ENCODE assay signal across 18 mouse cellular contexts in the genomic region with DNA sequence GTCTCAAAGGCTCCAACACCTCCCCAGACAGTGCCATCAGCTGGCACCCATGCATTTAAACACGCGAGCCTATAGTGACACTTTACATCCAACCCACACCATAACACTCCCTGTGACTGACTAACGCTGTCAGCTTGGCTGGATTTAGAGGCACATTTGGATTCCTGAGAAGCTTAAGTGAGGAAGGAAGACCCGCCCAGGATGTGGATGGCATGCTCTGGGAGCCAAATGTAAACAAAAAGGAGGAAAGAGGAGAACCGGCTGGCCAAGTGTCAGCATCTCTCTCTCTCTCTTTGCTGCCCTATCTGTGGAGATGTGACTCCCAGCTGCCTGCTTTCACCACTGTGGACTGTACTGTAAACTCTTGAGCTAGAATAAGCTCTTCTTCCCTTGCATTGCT. TPM values are rescaled to one million over a fixed set of nuclear protein-coding genes. Genes with fewer than 3 reads are reported as not detected.
DNase-seq lines count a peak whose midpoint lies in the region; ATAC-seq lines count a peak whose summit lies in the region.
"Had no signal": no experiment of that assay in that cellular context is flagged by ENCODE, and none has a peak within 500 bp of the region (broad histone marks: within the 10 kb centered on the region; RNA-seq: fewer than 3 reads in every experiment).

No protein-coding gene starts in this region.

- H3K36me3 ChIP-seq in forebrain, embryonic 13.5 days (ENCODE audit: poor library complexity, severe bottlenecking) = no peaks in the 10 kb centered on the region
- H3K36me3 ChIP-seq: liver, embryonic 12.5 days had no signal

- DNase-seq in heart, adult 11 months = peak; percentile 72
- DNase-seq in heart, adult 18-20 months = no peak
- peak; percentile 54 for DNase-seq in 3T3-L1 (ENCODE audit: low read depth, low spot score)
- peak; percentile 12 for DNase-seq in embryo, embryonic 9.5 days (ENCODE audit: extremely low spot score)
- DNase-seq in lung, postnatal 14 days = peak; percentile 61
- no peak for DNase-seq in thymus, postnatal 0 days (ENCODE audit: low spot score)
- DNase-seq: cerebellum, adult 9-10 months; heart, postnatal 10 days; thymus, postnatal 25 days had no signal

- H3K27ac ChIP-seq in forebrain, embryonic 13.5 days = no peak overlapping the region
- H3K27ac ChIP-seq: layer of hippocampus, adult 2 months; liver, embryonic 12.5 days had no signal

- H3K27me3 ChIP-seq in forebrain, embryonic 13.5 days = no peaks in the 10 kb centered on the region
- H3K27me3 ChIP-seq: liver, embryonic 12.5 days had no signal

- H3K4me2 ChIP-seq in forebrain, embryonic 13.5 days = no peak overlapping the region
- H3K4me2 ChIP-seq: liver, embryonic 12.5 days; midbrain, embryonic 11.5 days had no signal

- no peak overlapping the region for H3K9ac ChIP-seq in forebrain, embryonic 13.5 days
- H3K9ac ChIP-seq: liver, embryonic 12.5 days had no signal

- WGBS in forebrain, embryonic 13.5 days = 55% methylated on average over 5 of the region's 5 CpGs

- ATAC-seq in megakaryocyte-erythroid progenitor cell, adult 5-6 weeks (replicated peaks; ENCODE audit: low FRiP score, low TSS enrichment, poor library complexity, severe bottlenecking) = no peak
- no peak for ATAC-seq in forebrain, embryonic 13.5 days
- ATAC-seq: liver, embryonic 12.5 days had no signal

- H3K9me3 ChIP-seq in forebrain, embryonic 13.5 days (replicated peaks) = peaks cover 5% of the 10 kb centered on the region

- no peaks in the 10 kb centered on the region for H3K4me1 ChIP-seq in forebrain, embryonic 13.5 days
- H3K4me1 ChIP-seq: liver, embryonic 12.5 days had no signal

- H3K4me3 ChIP-seq in forebrain, embryonic 13.5 days = no peak overlapping the region
- H3K4me3 ChIP-seq: layer of hippocampus, adult 2 months; liver, embryonic 12.5 days had no signal

RNA-seq across cellular contexts. Expression of a gene that starts 9.8 kb away (rescaled TPM):
- 10 to 100 TPM; 15.4 to 18.2 TPM for total RNA-seq in heart, adult 18-20 months (2021)
- 3.0 and 3.2 TPM in 2 replicates for total RNA-seq in megakaryocyte-erythroid progenitor cell, adult 5-6 weeks (2014; fragmentation: Nextera tagmentation)
- 5.6 and 7.7 TPM in 2 replicates for total RNA-seq in megakaryocyte-erythroid progenitor cell, adult 5-6 weeks (2017)
- polyA plus RNA-seq in thymus, postnatal 0 days (2015; fragmentation: Nextera tagmentation; extraction: Ambion mirVana) = 2.5 and 3.5 TPM in 2 replicates
- polyA plus RNA-seq in forebrain, embryonic 13.5 days (2015; fragmentation: Nextera tagmentation; extraction: Ambion mirVana) = 4.7 and 5.6 TPM in 2 replicates

RNA-seq across cellular contexts. Expression of a gene that starts 41.2 kb away (rescaled TPM):
- not detected for total RNA-seq in heart, adult 18-20 months (2021)
- total RNA-seq in megakaryocyte-erythroid progenitor cell, adult 5-6 weeks (2014; fragmentation: Nextera tagmentation) = not detected in 2 replicates
- total RNA-seq in megakaryocyte-erythroid progenitor cell, adult 5-6 weeks (2017) = not detected in 2 replicates
- polyA plus RNA-seq in thymus, postnatal 0 days (2015; fragmentation: Nextera tagmentation; extraction: Ambion mirVana) = not detected in 2 replicates
- polyA plus RNA-seq in forebrain, embryonic 13.5 days (2015; fragmentation: Nextera tagmentation; extraction: Ambion mirVana) = not detected in 2 replicates
- total RNA-seq: granulocyte monocyte progenitor cell, adult 5-6 weeks; heart, postnatal 10 days; layer of hippocampus, adult 2 months; left cerebral cortex, postnatal 10 days; MEL had no signal
- polyA plus RNA-seq: liver, embryonic 12.5 days; midbrain, embryonic 11.5 days; neural tube, embryonic 11.5 days had no signal

Comparison
In these comparisons a context has a peak if more than half of its experiments do, and no peak if none do; other contexts are left out.
1. DNase-seq: peak in heart, adult 11 months (single experiment), 3T3-L1 (single experiment), embryo, embryonic 9.5 days (single experiment) and lung, postnatal 14 days (single experiment); none in heart, adult 18-20 months (0 of 2) and thymus, postnatal 0 days (single experiment).